Comparison of ENCODE assay signal across 24 mouse cellular contexts in genomic region chr17:45340851-45341250, GRCm38 (mm10).
DNase-seq lines count a peak whose midpoint lies in the region; ATAC-seq lines count a peak whose summit lies in the region.
"Had no signal": no experiment of that assay in that cellular context is flagged by ENCODE, and none has a peak within 500 bp of the region (broad histone marks: within the 10 kb centered on the region; RNA-seq: fewer than 3 reads in every experiment).

No protein-coding gene starts in this region.

- peaks cover 9% of the 10 kb centered on the region; the same call in 1 of the 2 replicates for H3K9me3 ChIP-seq in forebrain, embryonic 10.5 days
- H3K9me3 ChIP-seq in forebrain, embryonic 12.5 days = 0 out of 2 replicates have a peak, but pooled peaks cover 4% of the 10 kb centered on the region
- no peaks in the 10 kb centered on the region for H3K9me3 ChIP-seq in midbrain, embryonic 11.5 days (ENCODE audit: control insufficient read depth, low read length)
- peaks cover 4% of the 10 kb centered on the region; the same call in 1 of the 2 replicates for H3K9me3 ChIP-seq in midbrain, embryonic 13.5 days
- no peaks in the 10 kb centered on the region for H3K9me3 ChIP-seq in intestine, embryonic 15.5 days
- H3K9me3 ChIP-seq: embryonic facial prominence, embryonic 15.5 days; forebrain, embryonic 13.5 days; heart, embryonic 10.5 days had no signal

- H3K27ac ChIP-seq in forebrain, embryonic 10.5 days = peak overlapping the region; percentile 30; the same call in 1 of the 2 replicates
- H3K27ac ChIP-seq in forebrain, embryonic 12.5 days = no peak overlapping the region
- no peak overlapping the region for H3K27ac ChIP-seq in midbrain, embryonic 11.5 days (ENCODE audit: low read depth, low read length)
- no peak overlapping the region for H3K27ac ChIP-seq in midbrain, embryonic 13.5 days
- H3K27ac ChIP-seq in intestine, embryonic 15.5 days = no peak overlapping the region
- H3K27ac ChIP-seq: embryonic facial prominence, embryonic 12.5 days; embryonic facial prominence, embryonic 15.5 days; forebrain, embryonic 13.5 days; heart, adult 2 months; heart, embryonic 10.5 days; heart, embryonic 13.5 days; hindbrain, embryonic 13.5 days had no signal

- H3K4me2 ChIP-seq in forebrain, embryonic 12.5 days = no peak overlapping the region
- H3K4me2 ChIP-seq in midbrain, embryonic 11.5 days = no peak overlapping the region
- H3K4me2 ChIP-seq in midbrain, embryonic 13.5 days (replicated peaks) = no peak overlapping the region
- no peak overlapping the region for H3K4me2 ChIP-seq in intestine, embryonic 15.5 days (replicated peaks)
- H3K4me2 ChIP-seq: embryonic facial prominence, embryonic 12.5 days; embryonic facial prominence, embryonic 15.5 days; forebrain, embryonic 13.5 days; heart, embryonic 13.5 days; hindbrain, embryonic 13.5 days had no signal

- H3K9ac ChIP-seq in forebrain, embryonic 12.5 days = no peak overlapping the region
- H3K9ac ChIP-seq in midbrain, embryonic 11.5 days (ENCODE audit: low read length) = no peak overlapping the region
- H3K9ac ChIP-seq in midbrain, embryonic 13.5 days (replicated peaks) = no peak overlapping the region
- H3K9ac ChIP-seq in intestine, embryonic 15.5 days = no peak overlapping the region
- H3K9ac ChIP-seq: embryonic facial prominence, embryonic 12.5 days; embryonic facial prominence, embryonic 15.5 days; forebrain, embryonic 13.5 days; heart, embryonic 13.5 days; hindbrain, embryonic 13.5 days had no signal

- no peaks in the 10 kb centered on the region for H3K36me3 ChIP-seq in forebrain, embryonic 10.5 days (replicated peaks)
- H3K36me3 ChIP-seq in forebrain, embryonic 12.5 days (replicated peaks) = no peaks in the 10 kb centered on the region
- H3K36me3 ChIP-seq in midbrain, embryonic 11.5 days (ENCODE audit: control insufficient read depth, insufficient read depth, low read length) = no peaks in the 10 kb centered on the region
- no peaks in the 10 kb centered on the region for H3K36me3 ChIP-seq in midbrain, embryonic 13.5 days
- H3K36me3 ChIP-seq in intestine, embryonic 15.5 days = no peaks in the 10 kb centered on the region
- H3K36me3 ChIP-seq: embryonic facial prominence, embryonic 12.5 days; embryonic facial prominence, embryonic 15.5 days; heart, embryonic 10.5 days; heart, embryonic 13.5 days; hindbrain, embryonic 13.5 days had no signal

- no peak for DNase-seq in forebrain, embryonic 10.5 days (ENCODE audit: extremely low spot score, low spot score)
- DNase-seq in midbrain, embryonic 11.5 days (ENCODE audit: low spot score, missing footprints) = peak; percentile 72
- DNase-seq in large intestine, adult 2 months (ENCODE audit: low read depth, low spot score) = peak; percentile 58
- no peak for DNase-seq in liver
- DNase-seq: adrenal gland, postnatal 10 days; adrenal gland, postnatal 36 days; cerebellum, adult 2 months; cerebellum, adult 9-11 months; cerebellum, postnatal 25 days; gastrocnemius, postnatal 10 days; gastrocnemius, postnatal 36 days; heart, adult 2 months had no signal

- peaks cover 30% of the 10 kb centered on the region for H3K4me1 ChIP-seq in forebrain, embryonic 10.5 days
- peaks cover 15% of the 10 kb centered on the region for H3K4me1 ChIP-seq in forebrain, embryonic 12.5 days
- H3K4me1 ChIP-seq in midbrain, embryonic 11.5 days (ENCODE audit: control insufficient read depth, insufficient read depth, low read length) = no peaks in the 10 kb centered on the region
- peaks cover 9% of the 10 kb centered on the region; the same call in 1 of the 2 replicates for H3K4me1 ChIP-seq in midbrain, embryonic 13.5 days (replicated peaks)
- no peaks in the 10 kb centered on the region for H3K4me1 ChIP-seq in intestine, embryonic 15.5 days (replicated peaks)
- H3K4me1 ChIP-seq: heart, embryonic 13.5 days; hindbrain, embryonic 13.5 days had no signal

- no peak overlapping the region for H3K4me3 ChIP-seq in forebrain, embryonic 10.5 days
- H3K4me3 ChIP-seq in forebrain, embryonic 12.5 days (replicated peaks) = no peak overlapping the region
- no peak overlapping the region for H3K4me3 ChIP-seq in midbrain, embryonic 11.5 days (ENCODE audit: low read depth, low read length)
- no peak overlapping the region for H3K4me3 ChIP-seq in midbrain, embryonic 13.5 days (replicated peaks)
- H3K4me3 ChIP-seq in intestine, embryonic 15.5 days (replicated peaks) = no peak overlapping the region
- H3K4me3 ChIP-seq: embryonic facial prominence, embryonic 12.5 days; embryonic facial prominence, embryonic 15.5 days; forebrain, embryonic 13.5 days; heart, adult 2 months; heart, embryonic 10.5 days; heart, embryonic 13.5 days; hindbrain, embryonic 13.5 days had no signal

- peaks cover 4% of the 10 kb centered on the region; the same call in 1 of the 2 replicates for H3K27me3 ChIP-seq in forebrain, embryonic 10.5 days (ENCODE audit: poor library complexity, severe bottlenecking)
- H3K27me3 ChIP-seq in forebrain, embryonic 12.5 days = no peaks in the 10 kb centered on the region
- H3K27me3 ChIP-seq in midbrain, embryonic 11.5 days (ENCODE audit: control insufficient read depth, insufficient read depth, low read length) = no peaks in the 10 kb centered on the region
- no peaks in the 10 kb centered on the region for H3K27me3 ChIP-seq in midbrain, embryonic 13.5 days
- no peaks in the 10 kb centered on the region for H3K27me3 ChIP-seq in intestine, embryonic 15.5 days (replicated peaks)
- H3K27me3 ChIP-seq: forebrain, embryonic 13.5 days; heart, embryonic 13.5 days; hindbrain, embryonic 13.5 days had no signal

- no peak for ATAC-seq in forebrain, embryonic 12.5 days (ENCODE audit: low FRiP score)
- ATAC-seq in midbrain, embryonic 11.5 days (ENCODE audit: low FRiP score) = no peak
- ATAC-seq in midbrain, embryonic 13.5 days = no peak
- ATAC-seq in intestine, embryonic 15.5 days = peak; percentile 93
- no peak for ATAC-seq in megakaryocyte-erythroid progenitor cell, adult 5-6 weeks (replicated peaks; ENCODE audit: low FRiP score, low TSS enrichment, poor library complexity, severe bottlenecking)
- ATAC-seq: forebrain, embryonic 16.5 days; hindbrain, embryonic 16.5 days had no signal

- 87% methylated on average over 4 of the region's 4 CpGs for WGBS in forebrain, embryonic 10.5 days
- WGBS in forebrain, embryonic 12.5 days = 82% methylated on average over 4 of the region's 4 CpGs
- 88% methylated on average over 4 of the region's 4 CpGs for WGBS in midbrain, embryonic 11.5 days
- 92% methylated on average over 4 of the region's 4 CpGs for WGBS in midbrain, embryonic 13.5 days
- 61% methylated on average over 4 of the region's 4 CpGs for WGBS in intestine, embryonic 15.5 days
- 37% methylated on average over 4 of the region's 4 CpGs for WGBS in large intestine, adult 2 months

Comparison
In these comparisons a context has a peak if more than half of its experiments do, and no peak if none do; other contexts are left out.
1. DNase-seq: peak in midbrain, embryonic 11.5 days (single experiment) and large intestine, adult 2 months (single experiment); none in forebrain, embryonic 10.5 days (single experiment) and liver (single experiment).